Mouse (Mus musculus): Measurements from ENCODE around the gene Rnf11. TPM values are rescaled to one million over a fixed set of nuclear protein-coding genes. Genes with fewer than 3 reads are reported as not detected.

Rnf11 gene
- total RNA-seq, 1 experiment from 2014 or later, result 184 TPM

DNA sequence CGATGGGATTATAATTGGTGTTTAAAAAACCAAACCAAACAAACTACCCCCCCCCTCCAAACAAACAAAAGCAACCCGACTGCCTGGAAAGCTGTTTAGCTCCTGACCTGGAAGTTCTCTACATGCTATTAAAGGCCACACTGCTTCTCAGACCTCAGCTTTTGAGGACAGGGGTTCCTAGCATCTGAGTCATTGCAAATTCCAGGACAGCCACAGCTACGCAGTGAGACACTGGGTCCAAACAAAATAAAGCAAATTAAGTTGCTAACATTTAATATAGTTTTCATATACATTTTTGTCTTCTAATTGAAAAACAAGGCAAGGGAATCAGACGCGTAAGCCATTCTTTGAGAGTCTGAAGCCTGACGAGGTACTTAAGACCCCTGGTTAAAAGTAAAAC, 40.1 kb downstream of the Rnf11 start:
- no peak for DNase-seq

DNA sequence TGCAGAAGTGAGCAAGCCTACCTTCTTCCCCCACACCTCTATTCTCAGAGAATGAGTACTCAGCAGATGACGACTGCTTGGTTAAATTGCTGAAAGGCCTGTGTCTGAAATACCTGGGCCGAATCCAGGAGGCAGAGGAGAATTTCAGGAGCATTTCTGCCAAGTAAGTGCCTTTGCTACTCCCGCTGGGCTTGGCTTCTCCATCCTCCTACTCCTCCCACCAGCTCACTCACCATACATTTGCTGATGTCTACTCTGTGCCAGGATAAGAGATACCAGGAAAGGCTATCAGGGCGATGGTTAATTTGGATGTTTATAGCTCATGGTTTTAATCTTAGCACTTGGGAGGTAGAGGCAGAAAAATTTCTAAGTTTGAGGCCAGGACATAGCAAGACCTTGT, 41.9 kb downstream of the Rnf11 start:
- no peak for DNase-seq

DNA sequence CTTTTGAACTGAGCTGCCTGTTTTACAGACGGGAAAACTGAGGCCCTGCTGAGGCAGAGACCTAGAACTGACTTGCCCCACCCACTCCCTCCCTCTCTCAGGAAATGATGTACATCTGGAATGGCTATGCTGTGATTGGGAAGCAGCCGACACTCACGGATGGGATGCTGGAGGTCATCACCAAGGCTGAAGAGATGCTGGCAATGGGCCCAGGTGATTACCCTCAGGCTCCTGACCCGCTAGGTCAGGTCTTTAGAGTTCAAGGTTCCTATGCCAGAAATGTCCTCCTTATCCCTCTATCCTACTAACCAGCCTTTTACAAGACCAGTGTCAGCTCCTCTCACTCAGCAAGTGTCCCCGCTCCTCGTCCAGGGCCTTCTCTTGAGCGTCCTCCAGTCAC, 42.4 kb downstream of the Rnf11 start:
- DNase-seq, result peak; percentile 39

DNA sequence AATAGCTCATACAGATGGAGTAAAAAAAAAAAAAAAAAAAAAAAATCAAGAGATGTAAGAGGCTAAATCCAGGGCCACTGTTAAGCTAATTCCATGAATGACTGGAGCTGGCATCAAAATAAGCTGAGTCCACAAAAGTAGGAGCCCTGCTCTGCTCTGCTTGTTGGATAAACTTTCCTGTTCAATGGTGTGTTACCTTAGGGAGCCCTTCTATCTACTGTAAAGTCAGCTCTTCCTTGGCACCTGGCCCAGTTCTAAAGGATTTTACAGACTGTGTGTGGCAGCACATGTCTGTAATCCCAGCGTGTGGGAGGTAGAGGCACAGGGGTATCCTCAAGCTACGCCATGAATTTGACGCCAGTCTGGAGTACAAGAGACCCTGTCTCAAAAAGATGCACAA, 43.5 kb downstream of the Rnf11 start:
- DNase-seq, result no peak

DNA sequence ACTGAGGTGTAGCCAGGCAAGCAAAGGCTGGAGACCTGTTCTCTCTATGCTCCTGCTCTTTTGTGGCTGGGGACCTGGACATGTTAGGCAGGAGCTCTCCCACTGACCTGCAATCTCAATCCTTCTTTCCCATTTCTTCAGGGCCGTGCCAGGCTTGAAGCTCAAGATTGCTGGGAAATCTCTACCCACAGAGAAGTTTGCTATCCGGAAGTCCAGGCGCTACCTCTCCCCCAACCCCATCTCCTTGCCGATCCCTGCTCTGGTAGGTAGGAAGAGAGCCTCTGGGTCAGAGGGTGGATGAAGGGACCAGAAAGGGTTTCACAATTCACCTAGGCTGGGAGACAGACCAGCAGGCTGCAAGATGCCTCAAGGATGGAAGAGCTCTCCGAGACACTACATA, 44.1 kb downstream of the Rnf11 start:
- no peak for DNase-seq

- no peak for DNase-seq
Measured at GRCm38 (mm10) chr4:109439825-109440248, 44.7 kb downstream of the Rnf11 start.

GRCm38 (mm10) chr4:109439101-109439500, 45.4 kb downstream of the Rnf11 start:
- DNase-seq, result no peak

DNA sequence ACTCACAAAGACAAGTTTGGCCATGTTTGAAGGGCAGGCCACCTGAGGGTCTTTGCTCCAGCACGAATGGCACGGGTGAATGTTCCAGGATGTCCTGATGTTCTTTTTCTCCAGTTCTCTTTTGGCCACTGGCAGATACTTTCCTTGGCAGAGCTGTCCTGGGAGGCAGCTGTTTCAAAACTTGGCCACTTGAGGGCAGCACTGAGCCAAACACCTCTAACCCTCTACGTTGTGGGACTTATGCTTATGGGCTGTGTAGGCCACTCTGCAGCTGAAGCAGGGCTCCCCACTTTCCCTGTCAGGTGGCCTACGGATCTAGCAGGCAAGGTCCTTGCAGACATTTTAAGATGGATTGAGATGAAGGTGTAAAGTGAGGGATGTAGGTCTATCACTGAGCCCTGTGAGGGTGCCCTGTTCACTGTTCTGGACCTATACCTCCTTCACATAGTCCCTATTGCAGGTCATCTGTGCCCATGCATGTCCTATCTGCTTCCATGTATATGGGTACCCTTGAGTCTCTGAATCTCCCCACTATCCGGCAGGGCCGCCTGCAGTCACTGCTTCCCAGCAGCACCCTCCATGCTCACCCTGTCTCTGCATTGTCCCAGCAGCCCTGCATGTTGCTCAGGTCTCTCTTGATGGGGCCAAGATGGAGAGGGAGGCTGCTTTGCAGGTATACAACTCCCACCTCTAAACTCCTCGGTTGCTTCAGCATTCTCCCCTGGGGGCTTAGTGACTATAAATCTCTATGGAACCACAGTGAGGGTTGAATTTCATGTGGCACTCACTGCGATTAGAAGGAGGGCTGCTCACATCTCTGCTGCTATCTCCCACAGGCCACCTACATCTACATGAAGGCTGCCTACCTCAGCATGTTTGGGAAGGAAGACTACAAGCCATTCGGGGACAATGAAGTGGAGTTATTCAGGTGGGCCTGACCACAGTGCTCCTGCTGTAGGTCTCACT, 46.3 kb downstream of the Rnf11 start:
- peak; percentile 71 for DNase-seq

GRCm38 (mm10) chr4:109434256-109434655, 50.3 kb downstream of the Rnf11 start:
- DNase-seq, result no peak

DNA sequence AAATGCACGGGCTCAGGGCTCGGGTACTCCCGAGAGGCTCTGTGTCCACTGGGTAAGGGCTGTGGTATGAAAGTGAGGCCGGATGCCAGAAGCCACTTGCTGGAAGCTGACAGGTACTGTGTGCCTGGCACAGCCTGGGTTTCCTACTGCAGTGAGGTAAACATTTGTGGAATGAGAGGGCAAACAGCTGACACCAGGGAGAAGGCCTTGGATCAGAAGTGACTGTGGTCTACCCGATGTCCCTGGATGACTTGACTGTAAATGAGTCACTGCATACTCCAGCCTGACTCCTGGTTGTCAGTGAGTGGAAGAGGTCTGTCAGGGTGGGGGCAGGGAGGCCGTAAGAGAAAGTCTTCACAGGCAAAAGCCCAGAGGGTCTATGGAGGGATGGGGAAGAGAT, 50.9 kb downstream of the Rnf11 start:
- DNase-seq, result peak; percentile 64

DNA sequence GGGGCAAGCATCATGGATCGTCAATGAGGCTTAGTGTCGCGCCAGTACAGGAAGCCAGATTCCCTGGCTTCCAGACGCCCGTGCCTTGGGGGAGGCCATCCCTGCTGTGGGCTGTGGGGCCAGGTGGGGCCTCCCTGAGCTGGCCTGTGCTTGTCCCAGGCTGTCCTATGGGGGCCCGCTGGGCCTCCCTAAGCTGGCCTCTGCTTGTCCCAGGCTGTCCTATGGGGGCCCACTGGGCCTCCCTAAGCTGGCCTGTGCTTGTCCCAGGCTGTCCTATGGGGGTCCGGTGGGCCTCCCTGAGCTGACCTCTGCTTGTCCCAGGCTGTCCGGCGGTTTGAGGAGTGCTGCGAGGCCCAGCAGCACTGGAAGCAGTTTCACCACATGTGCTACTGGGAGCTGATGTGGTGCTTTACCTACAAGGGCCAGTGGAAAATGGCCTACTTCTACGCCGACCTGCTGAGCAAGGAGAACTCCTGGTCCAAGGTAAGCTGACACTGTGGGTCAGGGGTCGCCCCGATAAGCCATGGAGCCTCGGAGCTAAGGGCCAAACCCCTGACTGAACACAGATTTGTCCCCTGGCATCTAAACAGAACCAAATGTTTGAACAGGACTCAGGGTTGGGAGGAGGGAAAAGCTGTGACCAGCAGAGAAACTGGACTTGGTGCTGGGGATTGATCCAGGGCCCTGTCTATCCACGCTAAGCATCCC, 51.7 kb downstream of the Rnf11 start:
- DNase-seq, result no peak

- DNase-seq, result peak; percentile 48
Measured at GRCm38 (mm10) chr4:109430854-109431253, 53.7 kb downstream of the Rnf11 start.

DNA sequence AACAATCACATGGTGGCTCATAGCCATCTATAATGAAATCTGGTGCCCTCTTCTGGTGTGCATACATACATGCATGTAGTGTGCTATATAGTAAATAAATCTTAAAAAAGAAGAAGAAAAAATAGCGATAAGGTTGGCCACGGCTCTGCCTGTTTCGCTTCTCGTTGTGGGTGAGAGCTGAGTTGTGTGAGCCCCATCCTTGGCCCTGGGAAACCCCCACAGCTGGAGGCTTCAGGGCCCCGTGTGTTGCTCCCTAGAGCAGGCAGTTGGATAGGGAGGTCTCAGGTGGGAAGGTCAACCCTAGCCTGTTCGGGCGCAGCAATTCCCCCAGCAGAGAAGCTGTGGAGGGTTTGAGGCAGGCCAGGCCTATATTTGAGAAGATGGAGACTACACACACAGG, 54.3 kb downstream of the Rnf11 start:
- no peak for DNase-seq

- no peak for DNase-seq
Measured at GRCm38 (mm10) chr4:109427058-109427457, 57.5 kb downstream of the Rnf11 start.

- no peak for DNase-seq
Measured at GRCm38 (mm10) chr4:109423438-109423837, 61.1 kb downstream of the Rnf11 start.

DNA sequence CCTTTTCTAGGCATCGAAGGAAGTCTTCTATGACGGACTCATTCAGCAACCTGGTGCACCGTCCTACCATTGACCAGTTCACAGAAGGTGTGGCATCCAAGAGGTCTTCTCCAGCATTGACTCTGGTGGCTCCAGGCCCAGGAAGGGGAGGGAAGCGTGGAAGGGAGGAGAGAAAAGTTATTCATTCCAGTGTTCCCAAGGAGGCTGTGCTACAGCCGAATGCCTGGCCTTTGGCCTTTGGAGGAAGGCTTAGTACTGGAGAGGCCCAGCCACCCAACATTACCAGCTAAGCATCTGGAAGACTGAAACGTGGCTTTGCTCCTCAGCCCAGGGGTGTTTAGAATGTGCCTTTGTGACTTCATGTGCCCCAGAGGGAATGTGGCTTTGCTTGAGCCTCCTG, 62.1 kb downstream of the Rnf11 start:
- DNase-seq, result no peak

DNA sequence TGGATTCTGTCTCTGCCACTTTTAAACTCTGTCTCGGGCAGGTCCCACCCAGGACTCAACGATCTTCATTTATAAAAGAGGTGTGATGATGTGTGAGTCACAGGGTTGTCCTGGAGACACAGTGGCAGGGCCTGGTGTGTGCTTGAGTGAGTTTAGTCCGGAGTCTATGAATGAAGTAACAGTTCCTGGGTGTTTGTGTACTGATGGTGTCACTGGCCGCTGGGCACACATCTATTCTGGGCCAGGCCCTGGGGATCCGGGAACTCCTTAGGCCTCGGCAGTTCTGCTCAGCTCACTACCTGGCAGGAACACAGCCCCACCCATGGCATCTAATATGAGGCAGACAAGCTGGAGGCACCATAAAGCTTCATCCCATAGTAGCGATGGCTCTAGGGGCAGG, 62.9 kb downstream of the Rnf11 start:
- no peak for DNase-seq

GRCm38 (mm10) chr4:109420138-109420795, 64.3 kb downstream of the Rnf11 start:
- peak; percentile 47 for DNase-seq

GRCm38 (mm10) chr4:109419563-109419962, 65.0 kb downstream of the Rnf11 start:
- DNase-seq, result no peak

DNA sequence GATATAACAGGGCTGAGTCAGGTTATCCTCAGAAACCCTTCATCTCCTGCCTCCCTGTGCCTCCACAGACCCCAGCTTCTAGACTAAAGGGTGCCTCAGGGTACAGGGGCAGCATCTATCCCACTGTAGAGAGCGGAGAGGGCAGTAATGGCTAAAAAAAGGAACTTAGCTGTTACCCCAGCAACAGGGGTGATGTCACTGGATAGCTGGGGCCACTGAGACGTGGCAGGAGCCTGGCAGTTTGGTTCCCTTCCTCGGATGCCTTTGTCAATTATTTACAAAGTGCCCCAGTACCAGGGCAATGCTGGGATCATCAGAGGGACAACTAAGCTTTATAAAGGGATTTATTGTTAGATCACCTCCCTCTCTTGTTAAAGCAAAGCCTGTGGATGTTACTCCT, 65.5 kb downstream of the Rnf11 start:
- DNase-seq, result no peak

GRCm38 (mm10) chr4:109417998-109418397, 66.5 kb downstream of the Rnf11 start:
- DNase-seq, result no peak

DNA sequence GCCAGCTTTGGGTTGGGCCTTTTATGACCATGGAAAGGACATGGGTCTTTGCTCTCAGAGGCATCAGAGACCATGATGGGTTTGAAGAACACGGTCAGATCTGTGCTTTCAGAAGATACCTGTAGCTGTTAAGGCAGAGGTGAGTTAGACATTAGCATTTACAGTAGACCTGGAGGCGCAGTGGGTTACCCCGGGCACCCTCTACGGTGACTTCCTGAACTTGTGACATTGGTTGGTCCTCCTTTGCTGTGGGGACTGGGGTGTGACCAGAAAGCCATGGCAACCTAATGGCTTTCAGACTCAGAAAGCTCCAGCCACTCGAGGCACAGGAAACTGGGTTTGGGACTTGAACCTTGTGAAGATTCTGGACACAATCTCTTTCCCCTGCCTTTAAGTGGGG, 72.3 kb downstream of the Rnf11 start:
- no peak for DNase-seq

DNA sequence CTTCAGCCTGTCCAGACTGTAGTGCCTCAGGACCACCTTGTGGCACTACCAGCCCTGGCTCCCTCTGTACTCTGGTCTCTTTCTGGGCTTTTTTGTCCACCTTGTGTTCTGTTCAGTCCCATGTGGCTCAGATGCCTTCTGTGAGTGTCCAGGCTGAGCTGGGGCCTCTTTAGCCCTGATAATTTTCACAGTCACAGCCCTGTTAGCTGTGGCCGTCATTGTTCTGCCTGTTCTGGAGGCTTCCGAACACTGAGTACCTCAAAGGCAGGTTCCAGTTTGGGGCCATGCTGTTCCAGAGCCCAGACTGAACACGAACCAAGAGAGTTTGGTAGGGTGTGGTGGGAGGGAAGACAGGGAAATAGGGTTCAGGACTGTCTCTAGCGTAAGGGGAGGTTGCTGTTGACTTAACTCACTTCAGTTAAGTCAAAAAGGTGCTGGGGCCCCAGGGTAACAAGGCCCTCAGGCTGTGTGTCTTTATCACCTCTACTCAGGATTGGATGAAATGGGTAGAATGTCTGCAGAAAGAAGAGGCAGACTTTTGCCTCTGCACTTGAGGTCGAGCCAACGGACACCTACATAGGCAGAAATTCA, 73.1 kb downstream of the Rnf11 start:
- DNase-seq, result no peak
